Mouse (Mus musculus) E14TG2a.4 (cell line): ENCODE data around the gene Olfr223.

Experiments used
- CTCF ChIP-seq: conservative IDR thresholded peaks from 2 replicates; pipeline ENCODE4 v1.5.1; 2014; ENCODE audit warnings: low read length
- NANOG ChIP-seq: IDR thresholded peaks from 2 replicates; pipeline ENCODE4 v1.6.1; 2014; ENCODE audit warnings: borderline replicate concordance, low read length, mixed read lengths
- POU5F1 ChIP-seq: IDR thresholded peaks from 2 replicates; pipeline ENCODE4 v1.6.1; 2014; ENCODE audit warnings: low read length, borderline replicate concordance

DNA sequence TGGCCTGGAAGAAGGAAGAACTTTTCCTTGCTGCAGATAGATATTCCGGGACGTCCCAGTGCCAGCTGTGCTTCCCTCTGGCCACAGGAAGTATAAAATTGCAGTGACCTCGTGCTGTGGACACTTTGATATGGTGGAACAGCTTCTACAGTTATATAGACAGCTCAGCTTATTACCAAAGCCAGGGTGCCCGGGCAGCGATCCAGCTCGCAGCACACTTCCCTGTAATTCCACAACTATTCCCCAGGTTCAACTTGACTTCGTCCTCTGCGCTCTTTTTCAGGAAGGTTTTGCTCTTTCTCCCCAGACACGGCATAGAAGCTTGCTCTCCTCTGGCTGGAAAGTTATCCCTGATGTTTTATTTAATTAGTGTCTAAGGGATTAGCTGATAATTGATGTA is 17.4 kb downstream of the Olfr223 start:
- TF ChIP-seq CTCF (no peak), POU5F1 (no peak), NANOG (no peak)
